Mouse (Mus musculus): ENCODE results near the gene Rab11fip3.

Rab11fip3 gene

GRCm38 (mm10) chr17:26087059-26087564 lies 17.8 kb upstream of the Rab11fip3 start:
- DNase-seq (ENCODE audit: low spot score), result no peak

DNA sequence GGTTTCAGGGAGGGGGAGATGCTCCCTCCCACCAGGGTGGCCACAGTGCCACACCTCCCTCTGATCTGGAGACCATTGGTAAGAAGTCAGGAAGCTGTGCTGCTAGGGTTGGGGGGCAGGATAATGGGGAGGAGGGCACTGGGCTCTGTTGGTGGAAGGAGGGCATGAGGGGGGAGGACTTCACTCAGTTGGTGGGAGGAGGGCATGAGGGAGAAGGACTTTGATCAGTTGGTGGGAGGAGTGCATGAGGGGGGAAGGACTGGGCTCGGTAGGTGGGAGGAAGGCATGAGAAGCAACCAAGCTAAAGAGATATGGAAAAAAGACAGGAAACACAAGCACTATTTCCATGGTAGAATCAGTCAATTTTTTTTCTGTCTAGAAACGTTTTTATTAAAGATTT lies 11.5 kb upstream of the Rab11fip3 start:
- no peak for DNase-seq (ENCODE audit: low spot score)

DNA sequence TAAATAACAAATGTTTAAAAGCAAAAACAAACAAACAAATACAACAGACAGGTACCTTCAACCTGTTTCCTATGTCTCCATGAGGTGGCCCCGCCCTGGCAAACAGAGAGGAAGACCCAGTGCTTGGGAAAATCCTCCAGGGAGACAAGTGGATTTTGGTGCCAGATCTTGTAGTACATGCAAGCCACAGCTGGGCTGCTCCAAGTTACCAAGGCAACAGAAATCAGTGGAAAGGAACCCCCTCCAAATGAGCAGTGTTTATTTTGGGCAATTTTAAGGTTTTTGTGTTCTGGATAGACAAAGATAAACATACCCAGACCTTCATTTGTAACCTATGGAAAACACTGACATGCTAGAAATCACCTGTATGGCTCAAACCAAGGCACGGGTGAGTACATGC lies 9.5 kb upstream of the Rab11fip3 start:
- no peak for DNase-seq (ENCODE audit: low spot score)

GRCm38 (mm10) chr17:26075246-26075645 lies 5.9 kb upstream of the Rab11fip3 start:
- DNase-seq (ENCODE audit: low spot score), result no peak

- no peak for DNase-seq (ENCODE audit: low spot score)
Measured at GRCm38 (mm10) chr17:26070136-26070535, 781 bp upstream of the Rab11fip3 start.

GRCm38 (mm10) chr17:26068024-26068830 lies 1.1 kb downstream of the Rab11fip3 start:
- no peak for DNase-seq (ENCODE audit: low spot score)

GRCm38 (mm10) chr17:26066488-26067020 lies 2.8 kb downstream of the Rab11fip3 start:
- DNase-seq (ENCODE audit: low spot score), result no peak

GRCm38 (mm10) chr17:26064916-26065315 lies 4.4 kb downstream of the Rab11fip3 start:
- DNase-seq (ENCODE audit: low spot score), result no peak

GRCm38 (mm10) chr17:26057787-26058567 lies 11.4 kb downstream of the Rab11fip3 start:
- no peak for DNase-seq (ENCODE audit: low spot score)

GRCm38 (mm10) chr17:26057278-26057677 lies 12.1 kb downstream of the Rab11fip3 start:
- DNase-seq (ENCODE audit: low spot score), result no peak

- no peak for DNase-seq (ENCODE audit: low spot score)
Measured at GRCm38 (mm10) chr17:26055164-26055563, 14.2 kb downstream of the Rab11fip3 start.

DNA sequence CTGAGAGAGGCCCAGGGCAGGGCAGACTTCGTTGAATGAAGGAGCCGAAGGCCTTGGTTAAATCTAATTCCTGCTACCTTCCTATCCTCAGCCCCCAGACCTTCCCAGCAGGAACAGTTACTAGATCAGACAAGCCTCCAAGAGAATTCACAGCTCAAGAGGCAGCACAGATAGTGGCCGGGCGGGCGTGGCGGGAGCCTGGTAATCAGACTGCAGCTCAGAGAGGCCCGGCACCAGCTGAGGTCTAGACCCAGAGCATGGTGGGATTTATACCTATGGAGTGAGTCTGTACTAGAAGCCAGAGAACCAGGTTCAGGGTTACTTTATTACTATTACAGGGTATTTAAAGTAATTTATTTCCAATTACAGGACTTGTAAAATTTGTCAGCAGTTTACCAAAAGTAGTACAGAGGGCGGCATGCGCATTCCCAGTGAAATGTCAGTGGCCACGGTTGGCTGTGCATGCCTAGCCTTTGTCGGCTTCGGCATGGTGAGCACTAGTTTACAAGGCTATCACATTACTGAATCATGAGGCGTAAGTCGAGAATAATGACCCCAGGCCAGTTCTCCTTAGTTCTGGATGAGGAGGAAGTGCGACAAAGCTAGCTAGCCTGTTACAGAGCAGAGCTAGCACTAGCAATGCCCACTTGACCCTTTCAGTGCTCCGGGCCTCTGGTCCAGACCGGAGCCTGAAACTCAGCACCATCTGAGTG lies 15.1 kb downstream of the Rab11fip3 start:
- DNase-seq (ENCODE audit: low spot score), result no peak

- no peak for DNase-seq (ENCODE audit: low spot score)
Measured at GRCm38 (mm10) chr17:26052706-26053105, 16.6 kb downstream of the Rab11fip3 start.

GRCm38 (mm10) chr17:26052074-26052473 lies 17.3 kb downstream of the Rab11fip3 start:
- no peak for DNase-seq (ENCODE audit: low spot score)

GRCm38 (mm10) chr17:26048118-26048517 lies 21.2 kb downstream of the Rab11fip3 start:
- no peak for DNase-seq (ENCODE audit: low spot score)

DNA sequence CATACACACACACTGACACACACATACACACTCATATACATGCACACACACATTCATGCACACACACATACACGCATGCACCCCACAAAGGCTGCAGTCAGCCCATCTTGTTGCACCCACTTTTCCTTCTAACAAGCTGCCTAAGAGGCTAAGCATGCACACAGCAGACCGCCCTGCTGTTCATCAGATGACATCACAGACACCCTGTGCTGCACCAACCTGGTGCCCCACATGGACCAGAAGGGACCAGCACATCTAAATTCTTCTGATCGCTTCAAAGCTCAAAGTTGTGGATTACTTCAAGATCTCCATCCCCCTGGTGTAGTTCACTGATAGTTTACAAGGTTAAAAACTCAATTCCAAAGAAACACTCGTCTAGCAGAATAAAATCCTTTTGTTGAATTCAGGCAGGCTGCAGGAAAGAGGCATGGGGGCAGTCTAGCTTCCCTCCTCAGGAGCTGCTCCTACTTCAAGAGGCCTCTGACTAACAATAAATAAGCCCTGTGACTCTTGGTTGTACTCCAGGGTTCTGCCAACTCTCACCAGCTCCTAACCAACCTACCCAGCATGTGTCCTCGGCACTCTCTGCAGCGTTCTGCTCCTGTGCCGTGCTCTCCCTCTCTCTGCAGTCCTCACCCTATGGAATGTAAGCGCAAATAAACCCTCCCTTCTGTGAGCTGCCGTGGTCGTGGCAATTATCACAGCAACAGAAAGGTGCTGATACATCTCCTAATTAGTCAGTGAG lies 22.9 kb downstream of the Rab11fip3 start:
- no peak for DNase-seq (ENCODE audit: low spot score)

DNA sequence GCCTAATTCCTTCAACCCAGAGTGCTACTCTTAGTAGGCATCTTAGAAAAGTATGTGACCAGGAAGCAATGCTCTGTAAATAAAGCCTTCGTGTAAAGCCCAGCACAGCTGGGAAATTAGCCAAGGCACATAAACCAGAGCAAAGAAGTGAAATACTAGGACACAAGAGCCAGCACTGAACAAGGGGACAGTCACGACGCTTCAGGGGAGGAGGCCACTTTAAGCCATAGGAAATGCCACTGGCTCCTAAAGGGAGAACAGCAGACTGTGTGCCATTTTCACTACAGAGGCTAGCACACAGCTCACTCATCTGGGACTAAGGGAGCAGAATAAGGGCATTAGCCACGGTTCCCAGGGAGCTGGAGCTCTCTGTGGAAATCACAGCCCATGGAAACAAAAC lies 24.1 kb downstream of the Rab11fip3 start:
- DNase-seq (ENCODE audit: low spot score), result no peak

- no peak for DNase-seq (ENCODE audit: low spot score)
Measured at GRCm38 (mm10) chr17:26043249-26043636, 26.1 kb downstream of the Rab11fip3 start.

GRCm38 (mm10) chr17:26042599-26043248 lies 26.6 kb downstream of the Rab11fip3 start:
- DNase-seq (ENCODE audit: low spot score), result no peak

GRCm38 (mm10) chr17:26041111-26041802 lies 28.1 kb downstream of the Rab11fip3 start:
- DNase-seq (ENCODE audit: low spot score), result no peak

Data from spleen, adult 12 weeks (tissue).